Comparison of ENCODE assay signal across 19 mouse cellular contexts in genomic region chr2:157427164-157427563, GRCm38 (mm10). TPM values are rescaled to one million over a fixed set of nuclear protein-coding genes. Genes with fewer than 3 reads are reported as not detected.
DNase-seq lines count a peak whose midpoint lies in the region; ATAC-seq and TF ChIP-seq lines count a peak whose summit lies in the region.
"Had no signal": no experiment of that assay in that cellular context is flagged by ENCODE, and none has a peak within 500 bp of the region (broad histone marks: within the 10 kb centered on the region; RNA-seq: fewer than 3 reads in every experiment).

No protein-coding gene starts in this region.

- ATAC-seq in midbrain, embryonic 11.5 days (ENCODE audit: low FRiP score): no peak
- no peak for ATAC-seq in forebrain, embryonic 15.5 days (replicated peaks)
- ATAC-seq in midbrain, postnatal 0 days (ENCODE audit: low FRiP score): no peak
- ATAC-seq in megakaryocyte progenitor cell, adult 5-6 weeks (replicated peaks; ENCODE audit: poor library complexity): no peak

- WGBS in heart, embryonic 10.5 days: 86% methylated on average over 5 of the region's 5 CpGs
- WGBS in midbrain, embryonic 10.5 days: 91% methylated on average over 5 of the region's 5 CpGs
- 84% methylated on average over 5 of the region's 5 CpGs for WGBS in midbrain, embryonic 11.5 days
- WGBS in forebrain, embryonic 15.5 days: 68% methylated on average over 5 of the region's 5 CpGs
- WGBS in midbrain, postnatal 0 days: 81% methylated on average over 5 of the region's 5 CpGs

- peaks cover 18% of the 10 kb centered on the region; the same call in 1 of the 2 replicates for H3K36me3 ChIP-seq in heart, embryonic 10.5 days
- H3K36me3 ChIP-seq in midbrain, embryonic 10.5 days: peaks cover 49% of the 10 kb centered on the region
- peaks cover 2% of the 10 kb centered on the region; the same call in 1 of the 2 replicates for H3K36me3 ChIP-seq in midbrain, embryonic 11.5 days (ENCODE audit: control insufficient read depth, insufficient read depth, low read length)
- peaks cover 3% of the 10 kb centered on the region; the same call in 1 of the 2 replicates for H3K36me3 ChIP-seq in forebrain, embryonic 15.5 days
- peaks cover 13% of the 10 kb centered on the region for H3K36me3 ChIP-seq in midbrain, postnatal 0 days (ENCODE audit: insufficient read depth, low read length)
- H3K36me3 ChIP-seq: G1E; liver, embryonic 13.5 days; stomach, embryonic 15.5 days had no signal

- no peak overlapping the region for H3K4me2 ChIP-seq in midbrain, embryonic 11.5 days
- no peak overlapping the region for H3K4me2 ChIP-seq in forebrain, embryonic 15.5 days (replicated peaks)
- H3K4me2 ChIP-seq in midbrain, postnatal 0 days (ENCODE audit: low read depth, low read length, poor library complexity, severe bottlenecking): peak overlapping the region; percentile 12; the same call in 1 of the 2 replicates
- H3K4me2 ChIP-seq: liver, embryonic 13.5 days; stomach, embryonic 15.5 days had no signal

- H3K9ac ChIP-seq in midbrain, embryonic 11.5 days (ENCODE audit: low read length): no peak overlapping the region; the same call in 1 of the 2 replicates
- peak overlapping the region; percentile 0; the same call in 1 of the 2 replicates for H3K9ac ChIP-seq in forebrain, embryonic 15.5 days (replicated peaks)
- H3K9ac ChIP-seq in midbrain, postnatal 0 days (replicated peaks; ENCODE audit: low read length, poor library complexity, severe bottlenecking): peak overlapping the region; percentile 29; the same call in 1 of the 2 replicates
- H3K9ac ChIP-seq: liver, embryonic 13.5 days; stomach, embryonic 15.5 days had no signal

- H3K4me1 ChIP-seq in heart, embryonic 10.5 days: peaks cover 97% of the 10 kb centered on the region
- peaks cover 82% of the 10 kb centered on the region for H3K4me1 ChIP-seq in midbrain, embryonic 10.5 days
- peaks cover 34% of the 10 kb centered on the region for H3K4me1 ChIP-seq in midbrain, embryonic 11.5 days (ENCODE audit: control insufficient read depth, insufficient read depth, low read length)
- H3K4me1 ChIP-seq in forebrain, embryonic 15.5 days: peaks cover 77% of the 10 kb centered on the region
- peaks cover 40% of the 10 kb centered on the region for H3K4me1 ChIP-seq in midbrain, postnatal 0 days (ENCODE audit: insufficient read depth, low read length)

- no peaks in the 10 kb centered on the region for H3K27me3 ChIP-seq in heart, embryonic 10.5 days (ENCODE audit: insufficient read depth, poor library complexity, severe bottlenecking)
- peaks cover 14% of the 10 kb centered on the region for H3K27me3 ChIP-seq in midbrain, embryonic 10.5 days (ENCODE audit: low read depth, poor library complexity, severe bottlenecking)
- H3K27me3 ChIP-seq in midbrain, embryonic 11.5 days (ENCODE audit: control insufficient read depth, insufficient read depth, low read length): no peaks in the 10 kb centered on the region; the same call in 1 of the 2 replicates
- no peaks in the 10 kb centered on the region for H3K27me3 ChIP-seq in forebrain, embryonic 15.5 days
- H3K27me3 ChIP-seq in midbrain, postnatal 0 days (ENCODE audit: insufficient read depth, low read length): no peaks in the 10 kb centered on the region
- H3K27me3 ChIP-seq: stomach, embryonic 15.5 days had no signal

- peak; percentile 80 for DNase-seq in heart, adult 11 months
- no peak for DNase-seq in heart, embryonic 10.5 days (ENCODE audit: low spot score)
- no peak for DNase-seq in midbrain, embryonic 10.5 days (ENCODE audit: low spot score)
- DNase-seq in midbrain, embryonic 11.5 days (ENCODE audit: low spot score, missing footprints): no peak
- no peak for DNase-seq in midbrain, postnatal 0 days (ENCODE audit: low spot score)
- no peak for DNase-seq in B cell, adult 2 months
- DNase-seq: adrenal gland, adult 2 months; cerebellum, adult 9-10 months; heart, adult 18-20 months; heart, postnatal 10 days; kidney, postnatal 10 days; layer of hippocampus, adult 9-11 months; left cerebral cortex, postnatal 4 days; liver, embryonic 13.5 days; thymus, postnatal 25 days had no signal

- no peak overlapping the region for H3K4me3 ChIP-seq in heart, embryonic 10.5 days
- H3K4me3 ChIP-seq in midbrain, embryonic 10.5 days: no peak overlapping the region
- H3K4me3 ChIP-seq in midbrain, embryonic 11.5 days (ENCODE audit: low read depth, low read length): no peak overlapping the region
- no peak overlapping the region for H3K4me3 ChIP-seq in forebrain, embryonic 15.5 days
- no peak overlapping the region for H3K4me3 ChIP-seq in midbrain, postnatal 0 days (ENCODE audit: low read depth, low read length)
- H3K4me3 ChIP-seq: liver, embryonic 13.5 days; stomach, embryonic 15.5 days had no signal

- no peak for TF ChIP-seq CTCF in midbrain, postnatal 0 days (IDR thresholded peaks at IDR 0.05)

- no peaks in the 10 kb centered on the region for H3K9me3 ChIP-seq in heart, embryonic 10.5 days
- no peaks in the 10 kb centered on the region for H3K9me3 ChIP-seq in midbrain, embryonic 10.5 days (replicated peaks)
- H3K9me3 ChIP-seq in midbrain, embryonic 11.5 days (ENCODE audit: control insufficient read depth, low read length): no peaks in the 10 kb centered on the region
- H3K9me3 ChIP-seq in forebrain, embryonic 15.5 days: no peaks in the 10 kb centered on the region
- no peaks in the 10 kb centered on the region for H3K9me3 ChIP-seq in midbrain, postnatal 0 days (ENCODE audit: low read length)
- H3K9me3 ChIP-seq: liver, embryonic 13.5 days; stomach, embryonic 15.5 days had no signal

- H3K27ac ChIP-seq in heart, embryonic 10.5 days: no peak overlapping the region
- H3K27ac ChIP-seq in midbrain, embryonic 10.5 days (replicated peaks): peak overlapping the region; percentile 52; the same call in 1 of the 2 replicates
- no peak overlapping the region for H3K27ac ChIP-seq in midbrain, embryonic 11.5 days (ENCODE audit: low read depth, low read length)
- H3K27ac ChIP-seq in forebrain, embryonic 15.5 days (replicated peaks): 0 out of 2 replicates have a peak overlapping the region, but pooled peaks have one; percentile 31
- H3K27ac ChIP-seq in midbrain, postnatal 0 days (ENCODE audit: low read depth, low read length): peak overlapping the region; percentile 57
- H3K27ac ChIP-seq: liver, embryonic 13.5 days had no signal

RNA-seq across cellular contexts. Expression of gene Src, which starts 8.9 kb away (rescaled TPM):
- polyA plus RNA-seq in heart, embryonic 10.5 days (2016; fragmentation: Nextera tagmentation; extraction: Ambion mirVana): 9.3 and 12.7 TPM in 2 replicates
- 16.1 and 19.3 TPM in 2 replicates for polyA plus RNA-seq in midbrain, embryonic 10.5 days (2016; fragmentation: Nextera tagmentation; extraction: Ambion mirVana)
- 11.2 and 14.0 TPM in 2 replicates for polyA plus RNA-seq in midbrain, embryonic 11.5 days (2014; fragmentation: Nextera tagmentation; extraction: Ambion mirVana)
- 35.6 and 37.9 TPM in 2 replicates for polyA plus RNA-seq in forebrain, embryonic 15.5 days (2015; fragmentation: Nextera tagmentation; extraction: Ambion mirVana)
- 129 and 137 TPM in 2 replicates for total RNA-seq in midbrain, postnatal 0 days (2014; rRNA removed)
- 26.1 and 26.6 TPM in 2 replicates for polyA plus RNA-seq in midbrain, postnatal 0 days (2015; fragmentation: Nextera tagmentation; extraction: Ambion mirVana)
- total RNA-seq in megakaryocyte progenitor cell, adult 5-6 weeks (2015): 0.27 TPM in 1 of 2 replicates, not detected in the other
- total RNA-seq in megakaryocyte progenitor cell, adult 5-6 weeks (2017): 0.07 TPM in 1 of 2 replicates, not detected in the other

RNA-seq across cellular contexts. Expression of gene Manbal, which starts 59.8 kb away (rescaled TPM):
- polyA plus RNA-seq in heart, embryonic 10.5 days (2016; fragmentation: Nextera tagmentation; extraction: Ambion mirVana): 63.2 and 68.2 TPM in 2 replicates
- polyA plus RNA-seq in midbrain, embryonic 10.5 days (2016; fragmentation: Nextera tagmentation; extraction: Ambion mirVana): 68.8 and 75.6 TPM in 2 replicates
- 34.7 and 35.9 TPM in 2 replicates for polyA plus RNA-seq in midbrain, embryonic 11.5 days (2014; fragmentation: Nextera tagmentation; extraction: Ambion mirVana)
- 105 TPM in 2 replicates for polyA plus RNA-seq in forebrain, embryonic 15.5 days (2015; fragmentation: Nextera tagmentation; extraction: Ambion mirVana)
- 70.8 and 70.9 TPM in 2 replicates for total RNA-seq in midbrain, postnatal 0 days (2014; rRNA removed)
- polyA plus RNA-seq in midbrain, postnatal 0 days (2015; fragmentation: Nextera tagmentation; extraction: Ambion mirVana): 129 and 132 TPM in 2 replicates
- total RNA-seq in megakaryocyte progenitor cell, adult 5-6 weeks (2015): 14.2 and 17.9 TPM in 2 replicates
- total RNA-seq in megakaryocyte progenitor cell, adult 5-6 weeks (2017): 6.2 and 7.5 TPM in 2 replicates

Comparison
In these comparisons a context has a peak if more than half of its experiments do, and no peak if none do; other contexts are left out.
1. H3K27ac ChIP-seq: peak in midbrain, embryonic 10.5 days (single experiment), forebrain, embryonic 15.5 days (single experiment) and midbrain, postnatal 0 days (single experiment); none in heart, embryonic 10.5 days (single experiment) and midbrain, embryonic 11.5 days (single experiment).